Mouse (Mus musculus) liver, adult 2 months (tissue): Measurements from ENCODE around the gene Olfr237-ps1.

ENCODE experiments used
- CTCF ChIP-seq: fragments of 200-500 bp; IDR thresholded peaks from 2 replicates; pipeline ENCODE4 v1.5.1; 2011; ENCODE audit warnings: low read depth, low read length, control low read depth
- POLR2A ChIP-seq: fragments of 200-500 bp; IDR thresholded peaks from 2 replicates; pipeline ENCODE4 v1.6.1; 2011; ENCODE audit warnings: low read length, control low read depth; ENCODE audit not compliant: insufficient read depth; ENCODE audit errors: extremely low read depth

DNA sequence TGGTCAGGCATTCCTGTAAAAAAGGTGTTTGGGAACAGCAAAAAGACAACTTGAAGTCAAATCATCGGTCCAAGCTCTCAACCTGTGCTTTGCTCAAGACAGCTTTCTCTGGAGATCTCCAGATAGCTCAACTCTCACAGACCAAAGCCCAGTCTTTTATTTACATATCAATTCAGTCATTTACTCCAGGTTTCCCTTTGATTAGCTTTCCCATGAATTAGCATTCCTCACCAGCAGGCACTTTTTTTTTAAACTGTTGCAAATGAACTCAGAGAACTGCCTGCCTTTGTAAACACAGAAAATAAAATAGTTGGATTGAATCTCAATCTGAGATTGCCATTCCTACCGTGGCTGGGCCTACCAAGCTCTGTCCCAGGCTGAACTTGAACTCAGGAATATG is 59.0 kb downstream of the Olfr237-ps1 start:
- TF ChIP-seq CTCF (no peak), POLR2A (no peak)
